8 mouse cellular contexts compared by ENCODE assay signal in the genomic region with DNA sequence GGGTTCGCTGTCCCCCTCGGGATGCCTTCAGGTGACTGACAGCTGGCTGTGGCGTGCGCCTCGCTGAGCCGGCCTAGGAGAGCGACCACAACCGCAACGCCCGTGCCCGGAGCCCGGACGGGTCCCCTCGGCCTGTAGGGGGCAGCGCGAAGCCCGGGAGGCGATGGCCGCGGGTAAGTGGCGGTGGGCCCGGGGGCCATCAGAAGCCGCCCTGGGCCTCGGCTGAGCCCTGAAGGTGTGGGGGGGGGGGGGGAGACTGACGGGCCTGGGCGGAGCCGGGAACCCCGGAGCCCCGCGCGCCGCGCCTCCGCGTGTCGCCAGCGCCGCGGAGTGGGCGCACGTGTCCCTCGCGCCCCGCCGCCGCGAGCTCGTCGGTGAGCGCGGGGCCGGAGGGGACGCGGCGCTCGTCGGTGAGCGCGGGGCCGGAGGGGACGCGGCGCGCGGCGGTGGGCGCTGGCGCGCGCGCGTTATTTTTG. TPM values are rescaled to one million over a fixed set of nuclear protein-coding genes. Genes with fewer than 3 reads are reported as not detected.
A peak's percentile ranks its signal among the peaks of the same experiment; 100 is the strongest.
DNase-seq lines count a peak whose midpoint lies in the region; ATAC-seq lines count a peak whose summit lies in the region.

No protein-coding gene starts in this region.

- H3K27ac ChIP-seq in hindbrain, embryonic 14.5 days = peak overlapping the region; percentile 95

- peak overlapping the region; percentile 72 for H3K4me2 ChIP-seq in hindbrain, embryonic 14.5 days (replicated peaks)

- H3K36me3 ChIP-seq in hindbrain, embryonic 14.5 days (replicated peaks; ENCODE audit: control insufficient read depth, insufficient read depth) = no peaks in the 10 kb centered on the region

- H3K9me3 ChIP-seq in hindbrain, embryonic 14.5 days (ENCODE audit: control insufficient read depth, low read length) = no peaks in the 10 kb centered on the region

- peak; percentile 73 for DNase-seq in Muller cell, postnatal 12 days (ENCODE audit: inconsistent ontology term)
- peak; percentile 90 to 92 for DNase-seq in cerebellum, postnatal 10 days
- DNase-seq in frontal cortex, postnatal 10 days (ENCODE audit: low spot score in 2 of 2) = peak; percentile 53 to 74
- peak; percentile 63 for DNase-seq in hindbrain, embryonic 14.5 days (ENCODE audit: low spot score)
- DNase-seq in left cerebral cortex, postnatal 25 days (ENCODE audit: low spot score in 2 of 2) = peak; percentile 58 to 70
- peak; percentile 46 to 62 for DNase-seq in right cerebral cortex, adult 2 months (ENCODE audit: low spot score in 2 of 2)
- peak; percentile 54 for DNase-seq in urinary bladder, adult 2 months (ENCODE audit: low spot score)

- intact Hi-C loops in left cerebral cortex, postnatal 25 days (cut with DNase I) = loop anchor here (1.0 to 2.0 kb wide), 4 partner anchors 102 to 254 kb away; no protein-coding TSS in a partner anchor

- peaks cover 27% of the 10 kb centered on the region for H3K4me1 ChIP-seq in hindbrain, embryonic 14.5 days (replicated peaks; ENCODE audit: control insufficient read depth, insufficient read depth, low read length)

- H3K4me3 ChIP-seq in hindbrain, embryonic 14.5 days (replicated peaks; ENCODE audit: low read length) = peak overlapping the region; percentile 97

- peak overlapping the region; percentile 97 for H3K9ac ChIP-seq in hindbrain, embryonic 14.5 days

- WGBS in hindbrain, embryonic 14.5 days = under 1% methylated on average over 48 of the region's 72 CpGs

- H3K27me3 ChIP-seq in hindbrain, embryonic 14.5 days (ENCODE audit: control insufficient read depth, insufficient read depth, low read length) = no peaks in the 10 kb centered on the region

- peak; percentile 84 for ATAC-seq in hindbrain, embryonic 14.5 days (ENCODE audit: low FRiP score)
- ATAC-seq in megakaryocyte progenitor cell, adult 5-6 weeks (replicated peaks; ENCODE audit: poor library complexity) = peak; percentile 52

RNA-seq across cellular contexts. Expression of a gene that starts 0.4 kb away (rescaled TPM):
- 14.6 and 17.5 TPM in 2 replicates for polyA plus RNA-seq in hindbrain, embryonic 14.5 days (2014; fragmentation: Nextera tagmentation; extraction: Ambion mirVana)
- total RNA-seq in left cerebral cortex, postnatal 25 days (2021) = 10 to 100 TPM; 84.0 to 85.2 TPM
- 25.0 and 29.6 TPM in 2 replicates for total RNA-seq in megakaryocyte progenitor cell, adult 5-6 weeks (2015)
- total RNA-seq in megakaryocyte progenitor cell, adult 5-6 weeks (2017) = 28.1 and 28.5 TPM in 2 replicates
- 2.4 and 3.7 TPM in 2 replicates for polyA plus RNA-seq in urinary bladder, adult 2 months (2012; rRNA removed)

Comparison
In these comparisons a context has a peak if more than half of its experiments do, and no peak if none do; other contexts are left out.
1. Peak in every context shown above with its lines: DNase-seq, ATAC-seq, H3K4me3 ChIP-seq and H3K27ac ChIP-seq.